Mouse (Mus musculus) bone marrow, adult 2 months (tissue): ENCODE measurements around the gene Pold4.

Experiments
- CTCF ChIP-seq: fragments of 200-500 bp; IDR thresholded peaks from 2 replicates; pipeline ENCODE4 v1.5.1; 2011; ENCODE audit warnings: low read length, control low read depth; ENCODE audit not compliant: control insufficient read depth, insufficient read depth
- POLR2A ChIP-seq: fragments of 200-500 bp; IDR thresholded peaks from 2 replicates; pipeline ENCODE4 v1.6.1; 2011; ENCODE audit warnings: low read depth, mild to moderate bottlenecking, control low read depth, low read length, borderline replicate concordance; ENCODE audit not compliant: control insufficient read depth

DNA sequence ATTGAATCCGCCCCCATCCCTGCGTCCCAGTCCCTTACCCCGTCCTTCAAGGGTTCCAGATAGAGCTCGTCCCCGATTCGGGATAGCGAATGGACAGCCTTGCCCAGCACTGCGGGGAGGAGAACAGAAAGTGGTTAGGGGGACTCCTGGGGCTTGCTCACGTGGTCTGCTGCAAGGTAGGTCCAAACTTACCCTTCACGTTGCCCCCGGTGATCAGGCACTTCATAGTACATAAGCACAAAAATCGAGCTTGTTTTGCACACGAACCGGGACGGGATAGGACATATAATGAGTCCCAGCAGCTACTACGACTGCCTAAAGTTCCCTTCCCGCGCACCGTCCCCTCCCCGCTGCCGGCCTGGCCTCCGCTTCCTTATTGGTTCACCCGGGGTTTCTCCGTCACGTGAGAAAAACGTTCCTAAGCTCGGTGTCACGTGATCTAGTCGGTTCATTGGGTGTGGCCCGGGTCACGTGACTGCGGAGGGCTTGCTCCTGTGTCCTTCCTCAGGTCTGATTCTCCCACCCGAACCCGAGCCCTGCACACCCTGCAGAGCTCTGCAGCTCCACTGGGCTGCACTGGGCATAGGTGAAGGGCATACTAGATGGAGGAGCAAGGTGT, 30.3 kb upstream of the Pold4 start, which contains the start of gene Rad9a:
- TF ChIP-seq CTCF (no peak; the same call in 1 of the 2 replicates), POLR2A (peak; percentile 79)
